In genomic region chr9:105827076-105827647, GRCm38 (mm10) we compare ENCODE assay signal across 15 mouse cellular contexts. TPM values are rescaled to one million over a fixed set of nuclear protein-coding genes. Genes with fewer than 3 reads are reported as not detected.
A peak's percentile ranks its signal among the peaks of the same experiment; 100 is the strongest.
DNase-seq lines count a peak whose midpoint lies in the region; ATAC-seq and TF ChIP-seq lines count a peak whose summit lies in the region.
"Had no signal": no experiment of that assay in that cellular context is flagged by ENCODE, and none has a peak within 500 bp of the region (broad histone marks: within the 10 kb centered on the region; RNA-seq: fewer than 3 reads in every experiment).

No protein-coding gene starts in this region.

- peak; percentile 48 for DNase-seq in cerebellum, postnatal 10 days
- no peak for DNase-seq in cerebellum, adult 9-10 months
- DNase-seq in lung, embryonic 14.5 days: peak; percentile 9
- no peak for DNase-seq in lung, postnatal 4 days
- DNase-seq in lung, postnatal 10 days: peak; percentile 32
- DNase-seq in forebrain, embryonic 14.5 days (ENCODE audit: low spot score): no peak
- DNase-seq in left cerebral cortex, postnatal 25 days (ENCODE audit: low spot score in 2 of 2): no peak
- DNase-seq: cerebellum, adult 11 months; kidney, postnatal 14 days; right cerebral cortex, postnatal 25 days; thymus, postnatal 36 days had no signal

- no peak for ATAC-seq in lung, embryonic 14.5 days (ENCODE audit: insufficient read depth)
- no peak for ATAC-seq in heart, embryonic 13.5 days (ENCODE audit: extremely low read depth, insufficient number of reproducible peaks, low FRiP score, low TSS enrichment)
- ATAC-seq in forebrain, embryonic 14.5 days: no peak
- ATAC-seq: midbrain, embryonic 16.5 days had no signal

- peaks cover 10% of the 10 kb centered on the region; the same call in 1 of the 2 replicates for H3K27me3 ChIP-seq in lung, embryonic 14.5 days (ENCODE audit: insufficient read depth, low read length)
- peaks cover 20% of the 10 kb centered on the region for H3K27me3 ChIP-seq in heart, embryonic 13.5 days (replicated peaks)
- no peaks in the 10 kb centered on the region for H3K27me3 ChIP-seq in forebrain, embryonic 14.5 days (replicated peaks; ENCODE audit: control insufficient read depth, insufficient read depth, low read length)

- 56% methylated on average over 8 of the region's 8 CpGs for WGBS in lung, embryonic 14.5 days
- 57% methylated on average over 8 of the region's 8 CpGs for WGBS in heart, embryonic 13.5 days
- 68% methylated on average over 8 of the region's 8 CpGs for WGBS in forebrain, embryonic 14.5 days

- H3K4me1 ChIP-seq in lung, embryonic 14.5 days (ENCODE audit: insufficient read depth): no peaks in the 10 kb centered on the region
- peaks cover 9% of the 10 kb centered on the region; the same call in 1 of the 2 replicates for H3K4me1 ChIP-seq in heart, embryonic 13.5 days
- no peaks in the 10 kb centered on the region; the same call in 1 of the 2 replicates for H3K4me1 ChIP-seq in forebrain, embryonic 14.5 days (ENCODE audit: control insufficient read depth, insufficient read depth, low read length)

- TF ChIP-seq CTCF in lung, embryonic 14.5 days (IDR thresholded peaks at IDR 0.05; ENCODE audit: low read depth): no peak

- H3K9me3 ChIP-seq in lung, embryonic 14.5 days (ENCODE audit: low read depth, low read length): no peaks in the 10 kb centered on the region
- H3K9me3 ChIP-seq in heart, embryonic 13.5 days: no peaks in the 10 kb centered on the region
- no peaks in the 10 kb centered on the region for H3K9me3 ChIP-seq in forebrain, embryonic 14.5 days (replicated peaks; ENCODE audit: control insufficient read depth, low read length)
- H3K9me3 ChIP-seq: limb, embryonic 12.5 days had no signal

- no peaks in the 10 kb centered on the region for H3K36me3 ChIP-seq in lung, embryonic 14.5 days (ENCODE audit: insufficient read depth)
- no peaks in the 10 kb centered on the region for H3K36me3 ChIP-seq in heart, embryonic 13.5 days
- H3K36me3 ChIP-seq in forebrain, embryonic 14.5 days (ENCODE audit: control insufficient read depth, insufficient read depth, low read length): no peaks in the 10 kb centered on the region
- H3K36me3 ChIP-seq: limb, embryonic 12.5 days had no signal

- H3K9ac ChIP-seq in lung, embryonic 14.5 days: no peak overlapping the region
- no peak overlapping the region for H3K9ac ChIP-seq in heart, embryonic 13.5 days
- H3K9ac ChIP-seq in forebrain, embryonic 14.5 days (ENCODE audit: low read length): no peak overlapping the region

- no peak overlapping the region for H3K4me2 ChIP-seq in lung, embryonic 14.5 days
- H3K4me2 ChIP-seq in heart, embryonic 13.5 days: peak overlapping the region; percentile 65
- no peak overlapping the region for H3K4me2 ChIP-seq in forebrain, embryonic 14.5 days (ENCODE audit: low read length)

- no peak overlapping the region for H3K4me3 ChIP-seq in lung, embryonic 14.5 days (ENCODE audit: low read depth, low read length)
- 0 out of 2 replicates have a peak overlapping the region, but pooled peaks have one; percentile 8 for H3K4me3 ChIP-seq in heart, embryonic 13.5 days
- no peak overlapping the region for H3K4me3 ChIP-seq in forebrain, embryonic 14.5 days (ENCODE audit: low read depth, low read length)

- intact Hi-C loops in left cerebral cortex, postnatal 25 days (cut with DNase I): no loop called here

- H3K27ac ChIP-seq in lung, embryonic 14.5 days (ENCODE audit: low read depth): no peak overlapping the region
- no peak overlapping the region for H3K27ac ChIP-seq in heart, embryonic 13.5 days (replicated peaks)
- no peak overlapping the region for H3K27ac ChIP-seq in forebrain, embryonic 14.5 days (ENCODE audit: low read depth, low read length)
- H3K27ac ChIP-seq: limb, embryonic 12.5 days had no signal

RNA-seq across cellular contexts. Expression of gene Col6a6, which starts 0.8 kb away (rescaled TPM):
- 1.3 and 1.6 TPM in 2 replicates for polyA plus RNA-seq in lung, embryonic 14.5 days (2014; fragmentation: Nextera tagmentation; extraction: Ambion mirVana)
- 1.6 and 2.1 TPM in 2 replicates for polyA plus RNA-seq in heart, embryonic 13.5 days (2015; fragmentation: Nextera tagmentation; extraction: Ambion mirVana)
- 0.05 TPM in 1 of 2 replicates, not detected in the other for polyA plus RNA-seq in forebrain, embryonic 14.5 days (2014; fragmentation: Nextera tagmentation; extraction: Ambion mirVana)
- under 1 TPM; 0.34 TPM for total RNA-seq in left cerebral cortex, postnatal 25 days (2021)
- polyA plus RNA-seq: forebrain, embryonic 11.5 days had no signal

Comparison
In these comparisons a context has a peak if more than half of its experiments do, and no peak if none do; other contexts are left out.
1. DNase-seq: peak in cerebellum, postnatal 10 days (2 of 2), lung, embryonic 14.5 days (single experiment) and lung, postnatal 10 days (single experiment); none in cerebellum, adult 9-10 months (single experiment), lung, postnatal 4 days (0 of 2), forebrain, embryonic 14.5 days (single experiment) and left cerebral cortex, postnatal 25 days (0 of 2).